Mouse (Mus musculus) cerebellum, adult 18-20 months (tissue): ENCODE results near the gene Gm11084.
"Not testable (repeated sequence)": the region's sequence is repeated elsewhere in the genome, so short reads cannot be mapped to it uniquely, and the experiment has no call there.

Source experiments
- DNase-seq, 2 experiments: peaks; one replicate each; pipeline ENCODE4 v3.0.0; 2021

Gene Gm11084

DNA sequence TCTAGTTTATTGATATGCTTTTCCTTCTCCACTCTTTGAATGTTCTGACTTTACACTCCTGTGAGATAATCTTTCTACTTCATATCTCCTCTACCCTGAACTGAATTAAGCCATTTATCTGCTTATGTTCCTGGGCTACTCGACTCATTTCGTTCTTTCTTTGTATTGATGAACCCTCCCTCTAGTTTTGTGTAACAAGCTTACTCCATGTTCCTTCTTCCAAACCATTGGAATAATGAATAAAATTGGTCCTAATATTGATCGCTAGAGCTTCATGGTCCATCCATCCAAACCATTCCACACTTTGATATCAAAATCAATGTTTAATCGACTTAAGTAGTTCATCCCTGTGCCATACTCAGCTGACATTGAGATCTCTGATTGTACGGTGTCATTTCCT is at the start of gene Gm11084:
TSS of gene Gm11084 (minus strand) at position 101 of the 400 bp plus-strand sequence.
- no peak for DNase-seq

- no peak for DNase-seq
These were observed 44.8 kb upstream of the Gm11084 start for GRCm38 (mm10) chr2:73031061-73032055.

GRCm38 (mm10) chr2:73029846-73030245 is 43.3 kb upstream of the Gm11084 start:
- DNase-seq, result no peak

- DNase-seq, result no peak
These were observed 41.5 kb upstream of the Gm11084 start for GRCm38 (mm10) chr2:73028019-73028418.

DNA sequence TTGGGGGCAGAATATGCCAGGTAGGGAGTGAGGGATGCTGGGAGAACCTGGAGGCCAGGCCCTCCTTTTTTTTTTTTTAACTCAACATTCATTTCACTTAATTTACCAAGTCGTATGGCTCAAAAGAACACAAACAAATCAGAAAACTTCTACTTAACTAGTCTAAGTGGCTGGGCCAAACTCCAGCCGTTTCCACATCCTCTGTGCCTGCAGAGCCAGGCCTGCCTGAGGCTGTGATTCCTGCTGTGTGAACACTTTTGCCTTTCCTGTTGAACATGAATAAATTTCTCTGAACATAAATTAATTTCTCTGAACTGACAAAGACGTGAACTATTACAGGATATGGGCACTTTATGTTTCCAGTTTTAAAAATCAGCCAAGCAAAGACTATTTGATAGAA is 40.6 kb upstream of the Gm11084 start:
- no peak for DNase-seq

- DNase-seq, result no peak
These were observed 37.3 kb upstream of the Gm11084 start for GRCm38 (mm10) chr2:73023803-73024202.

GRCm38 (mm10) chr2:73021046-73021445 is 34.5 kb upstream of the Gm11084 start:
- DNase-seq, result no peak

DNA sequence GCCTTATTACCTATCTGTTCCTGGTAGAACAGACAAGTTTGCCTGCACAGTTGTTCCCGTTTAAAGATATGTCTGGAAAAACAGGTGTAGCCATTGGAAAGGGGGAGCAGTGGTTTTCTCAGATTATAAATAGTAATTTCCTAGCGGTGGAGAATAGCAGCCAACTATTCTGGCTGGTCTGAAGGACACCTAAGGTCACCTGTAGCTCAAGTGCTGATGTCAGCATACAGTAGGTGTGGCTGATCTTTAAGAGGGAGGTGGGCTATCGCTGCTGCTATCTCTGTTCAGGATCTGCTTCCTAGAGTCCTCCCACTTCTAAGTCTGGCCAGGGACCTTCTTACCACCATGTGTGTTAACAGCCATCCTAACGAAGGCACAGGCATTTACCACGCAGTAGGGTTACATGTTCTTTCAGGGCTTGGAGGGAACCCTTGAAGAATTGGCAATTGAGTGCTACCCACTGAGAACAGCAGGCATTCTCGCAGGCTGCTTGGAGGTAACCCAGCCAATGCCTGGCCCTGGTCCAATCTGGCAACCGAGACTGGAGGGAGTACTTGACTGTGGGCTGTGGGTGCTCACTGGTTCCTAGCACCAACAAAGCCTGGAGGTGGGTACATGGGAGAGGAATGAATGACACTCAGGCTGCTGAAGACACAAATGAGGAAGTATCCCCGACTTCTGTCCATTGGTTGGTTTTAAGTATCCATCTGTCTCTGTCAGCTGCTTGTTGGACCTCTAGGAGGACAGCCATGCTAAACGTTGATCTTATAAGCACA is 33.0 kb upstream of the Gm11084 start:
- peak; percentile 54 to 58 for DNase-seq

GRCm38 (mm10) chr2:73014063-73014462 is 27.5 kb upstream of the Gm11084 start:
- not testable (repeated sequence) for DNase-seq

DNA sequence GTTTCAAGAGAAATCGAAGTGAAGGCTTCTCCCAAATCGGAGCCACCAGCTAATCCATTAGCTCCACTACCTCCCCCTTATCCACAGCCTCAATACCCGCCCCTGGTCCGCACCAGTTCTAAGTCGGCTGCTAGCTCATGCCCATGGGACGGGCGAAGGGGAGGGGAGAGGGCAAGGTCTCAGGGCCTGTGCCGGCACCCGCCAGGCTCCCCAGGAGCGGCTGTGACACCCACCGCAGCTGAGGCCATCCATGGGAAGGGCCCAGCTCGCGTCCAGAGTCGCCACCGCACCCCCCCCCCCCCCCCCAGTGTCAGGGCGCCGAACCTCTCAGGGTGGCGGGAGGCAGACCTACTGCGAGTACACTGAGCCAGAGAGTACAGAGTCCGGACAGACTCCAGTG is 26.1 kb upstream of the Gm11084 start:
- peak; percentile 36 to 76 for DNase-seq

DNA sequence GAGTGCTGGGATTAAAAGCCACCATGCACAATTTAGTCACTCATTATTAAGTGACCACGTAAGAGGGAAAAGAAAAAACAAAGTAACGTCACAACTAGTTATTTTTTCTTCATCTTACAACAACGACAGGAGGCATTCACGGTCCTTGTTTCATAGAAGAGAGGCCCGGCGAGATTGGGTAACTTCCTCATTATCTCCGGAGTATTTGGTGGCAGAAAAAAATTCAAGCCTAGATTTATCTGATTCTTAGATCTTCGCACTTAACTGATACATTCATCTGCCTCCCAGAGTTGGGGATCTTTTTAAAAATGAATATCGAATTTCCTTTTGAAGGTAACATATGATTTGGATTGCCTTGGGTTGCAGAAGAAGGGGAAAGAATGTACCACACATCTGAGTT is 21.0 kb upstream of the Gm11084 start:
- DNase-seq, result no peak

- no peak for DNase-seq
These were observed 19.3 kb upstream of the Gm11084 start for GRCm38 (mm10) chr2:73005611-73006515.

GRCm38 (mm10) chr2:73003751-73004717 is 17.5 kb upstream of the Gm11084 start:
- DNase-seq, result peak; percentile 23 to 28

GRCm38 (mm10) chr2:73003049-73003448 is 16.5 kb upstream of the Gm11084 start:
- no peak for DNase-seq

DNA sequence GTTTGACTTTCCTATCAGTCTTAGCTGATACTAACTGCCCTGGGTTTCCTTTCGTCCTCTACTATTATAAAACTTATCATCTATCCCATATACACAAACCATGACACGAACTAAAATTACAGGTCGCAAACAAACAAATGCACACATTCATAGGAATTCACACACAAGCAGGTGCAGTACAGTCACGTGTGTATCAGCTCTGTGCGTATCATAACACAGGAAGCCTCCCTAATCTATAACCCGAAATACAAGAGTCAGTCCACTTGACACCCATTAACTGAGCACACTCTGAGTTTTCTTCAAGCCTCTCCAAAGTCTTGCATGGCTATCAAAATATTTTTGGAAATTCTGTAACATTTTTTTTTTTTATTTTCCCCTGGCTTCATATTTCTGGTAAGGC is 15.9 kb upstream of the Gm11084 start:
- DNase-seq, result no peak

DNA sequence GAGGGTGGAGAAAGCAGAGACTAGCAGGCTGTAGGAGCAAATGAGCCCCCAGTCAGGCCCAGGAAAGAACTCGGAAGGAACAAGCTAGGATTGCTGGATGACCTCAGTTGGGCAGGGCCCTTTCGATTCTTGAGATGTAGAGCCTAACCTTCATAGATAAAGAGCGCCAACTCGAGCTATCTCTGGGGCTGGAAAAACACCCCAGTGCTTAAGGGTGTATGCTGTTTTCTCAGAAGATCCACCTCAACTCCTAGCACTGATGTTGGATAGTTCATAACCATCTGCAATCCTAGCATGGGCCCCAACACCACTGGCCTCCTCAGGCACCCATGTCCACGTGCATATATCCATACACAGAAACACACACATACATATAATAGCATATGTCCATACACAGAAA is 15.5 kb upstream of the Gm11084 start:
- DNase-seq, result no peak

- no peak for DNase-seq
These were observed 13.7 kb upstream of the Gm11084 start for GRCm38 (mm10) chr2:73000194-73000593.

DNA sequence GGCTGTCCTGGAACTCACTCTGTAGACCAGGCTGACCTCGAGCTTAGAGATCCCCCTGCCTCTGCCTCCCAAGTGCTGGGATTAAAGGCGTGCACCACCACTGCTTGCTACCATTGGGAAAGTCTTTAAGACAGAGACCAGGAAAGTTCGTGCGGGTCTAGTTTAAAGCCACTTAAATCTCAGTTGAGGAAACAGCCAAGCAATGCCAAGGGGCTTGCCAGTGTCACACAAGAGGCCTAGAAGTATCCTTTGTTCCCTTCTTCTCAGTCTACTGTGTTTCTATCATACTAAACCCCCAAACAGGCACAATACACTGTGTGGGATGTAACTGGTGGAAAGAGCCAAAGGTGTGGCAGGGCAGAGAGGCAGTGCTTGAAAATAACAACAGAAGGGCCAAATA is 11.1 kb upstream of the Gm11084 start:
- DNase-seq, result no peak

- peak; percentile 65 to 71 for DNase-seq
These were observed 10.4 kb upstream of the Gm11084 start for GRCm38 (mm10) chr2:72996808-72997378.

DNA sequence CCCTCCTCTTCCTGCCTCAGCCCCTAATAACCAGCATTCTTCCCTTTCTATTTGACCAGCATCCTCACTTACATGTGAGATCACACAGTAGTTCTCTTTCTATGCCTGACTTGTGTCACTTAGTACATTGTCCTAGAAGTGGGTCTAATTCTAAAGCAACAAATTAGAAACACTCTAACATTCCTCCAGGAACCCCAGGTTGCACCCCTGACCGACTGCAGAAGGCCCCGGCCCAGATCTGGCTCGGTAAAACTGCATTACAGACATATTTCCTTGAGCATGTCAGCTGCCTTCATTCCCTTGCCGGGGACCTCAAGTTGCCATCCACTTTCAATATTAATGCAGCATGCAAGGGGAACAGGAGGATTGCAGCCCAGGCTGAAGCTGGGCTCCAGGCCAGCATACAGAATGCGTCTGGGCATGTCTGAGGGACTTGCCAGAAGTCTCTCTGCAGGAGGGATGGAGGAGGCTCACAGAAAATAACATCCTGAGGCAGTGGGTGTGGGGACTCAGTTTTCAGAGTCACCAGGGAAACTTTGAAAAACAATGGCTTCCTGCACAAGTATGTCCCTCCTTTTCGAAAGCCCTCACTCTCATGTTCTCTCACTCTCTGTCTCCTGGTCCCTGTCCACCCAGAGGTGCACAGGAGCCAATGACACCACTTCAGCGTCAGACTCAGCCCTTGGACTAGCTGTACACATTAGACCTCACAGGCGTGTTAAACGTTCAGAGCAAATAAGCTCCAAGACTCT is 9.0 kb upstream of the Gm11084 start:
- DNase-seq, result peak; percentile 83 to 86
